Mouse (Mus musculus) hindbrain, embryonic 16.5 days (tissue): ENCODE results near the gene Arhgef18. TPM values are rescaled to one million over a fixed set of nuclear protein-coding genes. Genes with fewer than 3 reads are reported as not detected.

Experiments
- ATAC-seq: fragments of 200-750 bp; cut with Nextera tagmentation; 2 replicates; pipeline ENCODE4 v1.8.0; 2017; ENCODE audit warnings: moderate TSS enrichment, moderate library complexity
- H3K27ac ChIP-seq: fragments of 300-500 bp; sonication (generic); 2 replicates; pipeline ENCODE4 v1.5.1; 2014; ENCODE audit warnings: low read depth, mild to moderate bottlenecking, control low read depth, low read length, moderate library complexity
- H3K27me3 ChIP-seq: fragments of 300-500 bp; sonication (generic); replicated peaks from 2 replicates; pipeline ENCODE4 v1.6.1; 2014; ENCODE audit warnings: low read length; ENCODE audit not compliant: control insufficient read depth, insufficient read depth
- H3K36me3 ChIP-seq: fragments of 300-500 bp; sonication (generic); 2 replicates; pipeline ENCODE4 v1.6.1; 2014; ENCODE audit warnings: mild to moderate bottlenecking, low read length, moderate library complexity, mixed read lengths; ENCODE audit not compliant: control insufficient read depth, insufficient read depth
- H3K4me1 ChIP-seq: fragments of 300-500 bp; sonication (generic); 2 replicates; pipeline ENCODE4 v1.6.1; 2014; ENCODE audit warnings: low read depth, low read length; ENCODE audit not compliant: control insufficient read depth, insufficient read depth
- H3K4me2 ChIP-seq: fragments of 300-500 bp; sonication (generic); 2 replicates; pipeline ENCODE4 v1.6.1; 2014; ENCODE audit warnings: mild to moderate bottlenecking, low read length, control low read depth, moderate library complexity
- H3K4me3 ChIP-seq: fragments of 300-500 bp; sonication (generic); 2 replicates; pipeline ENCODE4 v1.5.1; 2014; ENCODE audit warnings: mild to moderate bottlenecking, low read length, control low read depth, moderate library complexity
- H3K9ac ChIP-seq: fragments of 300-500 bp; sonication (generic); 2 replicates; pipeline ENCODE4 v1.6.1; 2014; ENCODE audit warnings: low read depth, mild to moderate bottlenecking, control low read depth, low read length, moderate library complexity
- H3K9me3 ChIP-seq: fragments of 300-500 bp; sonication (generic); 2 replicates; pipeline ENCODE4 v1.6.1; 2014; ENCODE audit warnings: mild to moderate bottlenecking, low read length, moderate library complexity; ENCODE audit not compliant: control insufficient read depth
- WGBS: fragments of 180-500 bp; shearing (Covaris S2); extraction: QIAGEN DNeasy Blood & Tissue Kit; methylation state at CpG from one replicate; pipeline ENCODE4 v1.1.7; 2014; 5-methylcytosine and 5-hydroxymethylcytosine counted together
- polyA plus RNA-seq: library from polyadenylated mRNA; unstranded; fragments of >200 nt; fragmentation: Nextera tagmentation; extraction: Ambion mirVana; gene quantifications from 2 replicates; pipeline ENCODE4 v1.2.1, GENCODE M21; 2015

Arhgef18 gene
- polyA plus RNA-seq, 1 experiment from 2014 or later = 11.5 TPM

- Histone ChIP-seq H3K36me3 (no peaks in the 10 kb centered on the region), H3K27ac (no peak overlapping the region), H3K27me3 (no peaks in the 10 kb centered on the region), H3K9ac (no peak overlapping the region), H3K4me2 (no peak overlapping the region), H3K4me1 (no peaks in the 10 kb centered on the region), H3K9me3 (no peaks in the 10 kb centered on the region), H3K4me3 (no peak overlapping the region)
- whole genome bisulfite sequencing = 71% methylated on average over 5 of the region's 5 CpGs
- ATAC-seq = no peak
Measured at GRCm38 (mm10) chr8:3354443-3354812, 38.4 kb upstream of the Arhgef18 start.

DNA sequence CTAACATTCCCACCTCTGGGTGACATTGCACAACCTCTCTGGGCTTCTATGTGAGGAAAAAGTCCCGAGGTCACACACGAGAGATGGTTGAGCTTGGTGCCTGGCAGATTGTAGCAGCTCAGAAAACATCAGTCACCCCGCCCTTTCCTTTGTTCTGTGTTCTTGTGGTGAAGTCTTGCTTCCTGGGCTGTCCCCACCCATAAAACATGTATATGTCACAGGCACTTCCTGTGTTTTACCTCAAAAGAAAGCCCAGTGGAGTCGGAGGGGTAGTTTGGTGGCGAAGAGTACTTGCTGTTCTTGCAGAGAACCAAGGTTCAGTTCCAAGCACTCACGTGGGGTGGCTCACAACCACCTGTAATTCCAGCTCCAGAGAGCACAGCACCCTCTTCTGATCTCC lies 37.2 kb upstream of the Arhgef18 start:
- no peak overlapping the region for H3K4me3 ChIP-seq
- no peaks in the 10 kb centered on the region for H3K27me3 ChIP-seq
- no peak overlapping the region for H3K27ac ChIP-seq
- 83% methylated on average over 6 of the region's 6 CpGs for WGBS
- no peak overlapping the region for H3K9ac ChIP-seq
- no peaks in the 10 kb centered on the region for H3K36me3 ChIP-seq
- no peaks in the 10 kb centered on the region for H3K9me3 ChIP-seq
- ATAC-seq = no peak
- no peak overlapping the region for H3K4me2 ChIP-seq
- no peaks in the 10 kb centered on the region for H3K4me1 ChIP-seq

- ATAC-seq = peak; percentile 68
Measured at GRCm38 (mm10) chr8:3358060-3358459, 34.7 kb upstream of the Arhgef18 start.

GRCm38 (mm10) chr8:3367086-3367485 lies 25.7 kb upstream of the Arhgef18 start:
- H3K27ac ChIP-seq = no peak overlapping the region
- 0 out of 2 replicates have a peak, but pooled peaks have one; percentile 42 for ATAC-seq
- H3K36me3 ChIP-seq = no peaks in the 10 kb centered on the region
- no peaks in the 10 kb centered on the region for H3K27me3 ChIP-seq
- no peaks in the 10 kb centered on the region for H3K4me1 ChIP-seq
- H3K9ac ChIP-seq = no peak overlapping the region
- 83% methylated on average over 5 of the region's 5 CpGs for WGBS
- H3K4me3 ChIP-seq = no peak overlapping the region
- no peaks in the 10 kb centered on the region for H3K9me3 ChIP-seq
- H3K4me2 ChIP-seq = no peak overlapping the region

More at GRCm38 (mm10) chr8:3358060-3358459, 34.7 kb upstream of the Arhgef18 start:
- Histone ChIP-seq H3K9me3 (no peaks in the 10 kb centered on the region), H3K4me1 (no peaks in the 10 kb centered on the region), H3K9ac (no peak overlapping the region), H3K4me2 (no peak overlapping the region), H3K27ac (no peak overlapping the region), H3K36me3 (no peaks in the 10 kb centered on the region), H3K27me3 (no peaks in the 10 kb centered on the region), H3K4me3 (no peak overlapping the region)
- 7% methylated on average over 4 of the region's 4 CpGs for WGBS

GRCm38 (mm10) chr8:3368091-3368490 lies 24.7 kb upstream of the Arhgef18 start:
- H3K4me1 ChIP-seq = no peaks in the 10 kb centered on the region
- no peak overlapping the region for H3K27ac ChIP-seq
- H3K36me3 ChIP-seq = no peaks in the 10 kb centered on the region
- 83% methylated on average over 1 of the region's 1 CpGs for WGBS
- no peaks in the 10 kb centered on the region for H3K9me3 ChIP-seq
- no peak for ATAC-seq
- no peak overlapping the region for H3K4me3 ChIP-seq
- H3K4me2 ChIP-seq = no peak overlapping the region
- no peak overlapping the region for H3K9ac ChIP-seq
- H3K27me3 ChIP-seq = no peaks in the 10 kb centered on the region

- Histone ChIP-seq H3K27ac (no peak overlapping the region), H3K36me3 (no peaks in the 10 kb centered on the region), H3K9ac (no peak overlapping the region), H3K27me3 (no peaks in the 10 kb centered on the region), H3K4me3 (no peak overlapping the region), H3K9me3 (no peaks in the 10 kb centered on the region), H3K4me2 (no peak overlapping the region), H3K4me1 (no peaks in the 10 kb centered on the region)
- no peak for ATAC-seq
Measured at GRCm38 (mm10) chr8:3375748-3376147, 17.1 kb upstream of the Arhgef18 start.

- H3K9ac ChIP-seq = no peak overlapping the region
- no peak overlapping the region for H3K4me3 ChIP-seq
- ATAC-seq = no peak
- 66% methylated on average over 11 of the region's 11 CpGs for WGBS
- H3K4me1 ChIP-seq = no peaks in the 10 kb centered on the region
- no peak overlapping the region for H3K4me2 ChIP-seq
- H3K9me3 ChIP-seq = no peaks in the 10 kb centered on the region
- H3K27ac ChIP-seq = no peak overlapping the region
- H3K36me3 ChIP-seq = no peaks in the 10 kb centered on the region
- H3K27me3 ChIP-seq = no peaks in the 10 kb centered on the region
Measured at GRCm38 (mm10) chr8:3376641-3377274, 16.0 kb upstream of the Arhgef18 start.

GRCm38 (mm10) chr8:3387286-3387685 lies 5.5 kb upstream of the Arhgef18 start:
- Histone ChIP-seq H3K27ac (no peak overlapping the region), H3K4me2 (no peak overlapping the region), H3K27me3 (no peaks in the 10 kb centered on the region), H3K4me1 (peaks cover 2% of the 10 kb centered on the region), H3K9ac (no peak overlapping the region), H3K4me3 (no peak overlapping the region), H3K36me3 (no peaks in the 10 kb centered on the region), H3K9me3 (no peaks in the 10 kb centered on the region)
- 40% methylated on average over 6 of the region's 6 CpGs for WGBS
- no peak for ATAC-seq

DNA sequence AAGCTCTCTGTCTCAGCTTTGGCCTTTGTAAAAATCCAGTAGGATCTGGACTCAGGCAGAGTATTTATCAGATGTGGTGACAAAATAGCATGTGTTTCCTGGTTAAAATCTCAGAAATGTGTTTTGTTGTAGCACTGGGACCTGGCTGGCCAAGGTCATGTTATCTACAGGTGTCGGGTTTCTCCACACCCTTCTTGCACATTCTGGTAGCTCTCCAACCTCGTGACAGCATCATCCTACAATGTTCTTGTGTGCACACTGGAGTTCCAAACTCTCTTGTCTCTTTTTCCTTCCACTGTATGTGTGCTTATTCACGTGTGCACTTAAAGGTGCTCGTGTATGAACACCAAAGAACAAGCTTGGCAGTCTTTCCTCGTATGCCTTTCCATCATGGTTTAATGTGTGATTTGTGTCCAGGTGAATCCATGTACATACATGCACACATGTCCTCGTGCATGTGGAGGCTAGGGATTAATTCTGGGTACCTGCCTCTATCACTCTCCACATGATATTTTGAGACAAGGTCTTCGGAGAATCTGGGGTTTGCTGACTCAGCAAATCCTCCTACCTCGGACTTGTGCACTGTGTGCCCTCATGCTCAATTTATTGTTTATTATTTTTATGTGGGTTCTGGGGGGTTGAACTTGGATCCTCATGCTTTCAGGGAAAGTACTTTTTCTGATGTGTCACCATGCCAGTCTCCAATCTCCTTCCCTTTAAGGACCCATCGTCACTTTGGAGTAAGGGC lies 4.0 kb upstream of the Arhgef18 start:
- 75% methylated on average over 9 of the region's 9 CpGs for WGBS

More for the DNA sequence above, 4.0 kb upstream of the Arhgef18 start:
- H3K4me1 ChIP-seq = peaks cover 7% of the 10 kb centered on the region
- H3K4me3 ChIP-seq = no peak overlapping the region
- ATAC-seq = no peak
- H3K27ac ChIP-seq = no peak overlapping the region
- no peak overlapping the region for H3K9ac ChIP-seq
- H3K27me3 ChIP-seq = no peaks in the 10 kb centered on the region
- H3K9me3 ChIP-seq = no peaks in the 10 kb centered on the region
- no peak overlapping the region for H3K4me2 ChIP-seq
- H3K36me3 ChIP-seq = no peaks in the 10 kb centered on the region
